Mouse (Mus musculus) bone marrow macrophage, adult 2 months (primary cell): ENCODE results near the gene Slc30a3. TPM values are rescaled to one million over a fixed set of nuclear protein-coding genes. Genes with fewer than 3 reads are reported as not detected.

ENCODE experiments used
- H3K27ac ChIP-seq: 2 replicates; pipeline ENCODE4 v1.5.1; 2012; ENCODE audit warnings: low read depth, low read length; ENCODE audit not compliant: insufficient read depth
- H3K4me1 ChIP-seq: 2 replicates; pipeline ENCODE4 v1.6.1; 2012; ENCODE audit warnings: low read length; ENCODE audit not compliant: control insufficient read depth, insufficient read depth
- H3K4me3 ChIP-seq: 2 replicates; pipeline ENCODE4 v1.5.1; 2012; ENCODE audit warnings: mild to moderate bottlenecking, low read length, moderate library complexity; ENCODE audit not compliant: insufficient read depth
- CTCF ChIP-seq: IDR thresholded peaks from 2 replicates; pipeline ENCODE4 v1.5.1; 2012; ENCODE audit warnings: low read depth, mild to moderate bottlenecking, low read length, moderate library complexity
- POLR2A ChIP-seq: IDR thresholded peaks from 2 replicates; pipeline ENCODE4 v1.6.1; 2012; ENCODE audit warnings: mild to moderate bottlenecking, low read depth, low read length, borderline replicate concordance
- polyA plus RNA-seq: library from polyadenylated mRNA; stranded (reverse); fragments of >200 nt; gene quantifications from 2 replicates; pipeline ENCODE4 v1.2.4, GENCODE M21; 2012; ENCODE audit not compliant: missing spikeins, insufficient read depth, insufficient read length

Slc30a3 gene
- polyA plus RNA-seq, 1 experiment = not detected

GRCm38 (mm10) chr5:31126050-31126449 is 18.0 kb upstream of the Slc30a3 start:
- Histone ChIP-seq H3K4me1 (peaks cover 4% of the 10 kb centered on the region), H3K27ac (no peak overlapping the region), H3K4me3 (no peak overlapping the region)
- no peak for TF ChIP-seq CTCF
- TF ChIP-seq POLR2A = no peak

GRCm38 (mm10) chr5:31123481-31123880 is 15.4 kb upstream of the Slc30a3 start:
- no peak overlapping the region for H3K4me3 ChIP-seq
- H3K27ac ChIP-seq = no peak overlapping the region
- TF ChIP-seq POLR2A = no peak
- no peak for TF ChIP-seq CTCF
- H3K4me1 ChIP-seq = peaks cover 7% of the 10 kb centered on the region

GRCm38 (mm10) chr5:31121111-31121510 is 13.1 kb upstream of the Slc30a3 start:
- H3K27ac ChIP-seq = no peak overlapping the region
- no peak overlapping the region for H3K4me3 ChIP-seq
- TF ChIP-seq POLR2A (no peak), CTCF (no peak)
- H3K4me1 ChIP-seq = peaks cover 7% of the 10 kb centered on the region

GRCm38 (mm10) chr5:31116912-31117311 is 8.9 kb upstream of the Slc30a3 start:
- Histone ChIP-seq H3K4me3 (no peak overlapping the region), H3K4me1 (peaks cover 7% of the 10 kb centered on the region), H3K27ac (no peak overlapping the region)
- no peak for TF ChIP-seq POLR2A
- TF ChIP-seq CTCF = no peak

- H3K4me1 ChIP-seq = peaks cover 4% of the 10 kb centered on the region
- no peak within 1 kb of the TSS for H3K4me3 ChIP-seq
- H3K27ac ChIP-seq = no peak within 1 kb of the TSS
- TF ChIP-seq CTCF = no peak
- no peak for TF ChIP-seq POLR2A
Measured at GRCm38 (mm10) chr5:31116354-31116753, 8.3 kb upstream of the Slc30a3 start, which contains the start of gene Trim54. TSS of gene Trim54 (plus strand) at chr5:31116712.

GRCm38 (mm10) chr5:31110781-31111180 is 2.7 kb upstream of the Slc30a3 start:
- H3K4me3 ChIP-seq = no peak overlapping the region
- TF ChIP-seq CTCF (no peak), POLR2A (no peak)
- H3K4me1 ChIP-seq = no peaks in the 10 kb centered on the region
- no peak overlapping the region for H3K27ac ChIP-seq

GRCm38 (mm10) chr5:31105814-31106335 is 2.2 kb downstream of the Slc30a3 start, which contains the start of gene Dnajc5g:
TSS of gene Dnajc5g (plus strand) at chr5:31106285.
- Histone ChIP-seq H3K27ac (no peak within 1 kb of the TSS), H3K4me1 (no peaks in the 10 kb centered on the region), H3K4me3 (no peak within 1 kb of the TSS)
- TF ChIP-seq POLR2A (no peak), CTCF (no peak)

GRCm38 (mm10) chr5:31095711-31096480 is 12.1 kb downstream of the Slc30a3 start:
- peaks cover 2% of the 10 kb centered on the region; the same call in 1 of the 2 replicates for H3K4me1 ChIP-seq
- no peak overlapping the region for H3K27ac ChIP-seq
- no peak for TF ChIP-seq POLR2A
- TF ChIP-seq CTCF = no peak
- H3K4me3 ChIP-seq = peak overlapping the region; percentile 50

GRCm38 (mm10) chr5:31094799-31095691 is 13.0 kb downstream of the Slc30a3 start:
- no peak overlapping the region for H3K27ac ChIP-seq
- TF ChIP-seq CTCF (no peak), POLR2A (no peak)
- H3K4me1 ChIP-seq = peaks cover 2% of the 10 kb centered on the region; the same call in 1 of the 2 replicates
- peak overlapping the region; percentile 50 for H3K4me3 ChIP-seq

- peaks cover 2% of the 10 kb centered on the region; the same call in 1 of the 2 replicates for H3K4me1 ChIP-seq
- peak overlapping the region; percentile 33 for H3K4me3 ChIP-seq
- H3K27ac ChIP-seq = no peak overlapping the region
- no peak for TF ChIP-seq CTCF
Measured at GRCm38 (mm10) chr5:31094100-31094798, 13.8 kb downstream of the Slc30a3 start.
